ENCODE assay signal across 1 mouse cellular context in genomic region chr10:37140166-37140735, GRCm38 (mm10).
TF ChIP-seq lines count a peak whose summit lies in the region.

No protein-coding gene starts in this region.

TF ChIP-seq in CH12.LX, 34 proteins besides CTCF, POLR2A, EP300 and RAD21 (continued from another document):
- no peak for TF ChIP-seq SMC3 (IDR thresholded peaks at IDR 0.05; ENCODE audit: low read depth, low read length)
- no peak for TF ChIP-seq KAT2A (IDR thresholded peaks at IDR 0.05; ENCODE audit: insufficient replicate concordance, low read length)
- TF ChIP-seq MAZ (IDR thresholded peaks at IDR 0.05; ENCODE audit: low read depth, low read length), result no peak
- TF ChIP-seq IRF4 (IDR thresholded peaks at IDR 0.05; ENCODE audit: low read depth, low read length), result no peak
- no peak for TF ChIP-seq CHD2 (IDR thresholded peaks at IDR 0.05; ENCODE audit: low read length)
- TF ChIP-seq NRF1 (IDR thresholded peaks at IDR 0.05; ENCODE audit: low read depth, low read length), result no peak
- TF ChIP-seq E2F4 (IDR thresholded peaks at IDR 0.05; ENCODE audit: insufficient replicate concordance, low read depth, low read length), result no peak
